Mouse (Mus musculus) stomach, embryonic 14.5 days (tissue): Measurements from ENCODE around the gene Pnma1. TPM values are rescaled to one million over a fixed set of nuclear protein-coding genes. Genes with fewer than 3 reads are reported as not detected.

Experiments used
- ATAC-seq: fragments of 200-750 bp; cut with Nextera tagmentation; 2 replicates; pipeline ENCODE4 v1.8.0; 2017; ENCODE audit warnings: low read depth, moderate TSS enrichment; ENCODE audit not compliant: insufficient number of reproducible peaks, insufficient read depth, low FRiP score
- H3K27ac ChIP-seq: fragments of 300-500 bp; sonication (generic); 2 replicates; pipeline ENCODE4 v1.5.1; 2014; ENCODE audit warnings: mild to moderate bottlenecking, low read length, moderate library complexity, mixed read lengths
- H3K27me3 ChIP-seq: fragments of 300-500 bp; sonication (generic); 2 replicates; pipeline ENCODE4 v1.6.1; 2014; ENCODE audit warnings: low read length, control low read depth, mixed read lengths; ENCODE audit not compliant: control insufficient read depth, insufficient read depth
- H3K36me3 ChIP-seq: fragments of 300-500 bp; sonication (generic); 2 replicates; pipeline ENCODE4 v1.6.1; 2014; ENCODE audit warnings: mild to moderate bottlenecking, control low read depth, low read length, moderate library complexity, mixed read lengths; ENCODE audit not compliant: control insufficient read depth, insufficient read depth
- H3K4me1 ChIP-seq: fragments of 300-500 bp; sonication (generic); 2 replicates; pipeline ENCODE4 v1.6.1; 2014; ENCODE audit warnings: low read length, control low read depth, mixed read lengths; ENCODE audit not compliant: control insufficient read depth, insufficient read depth
- H3K4me2 ChIP-seq: fragments of 300-500 bp; sonication (generic); replicated peaks from 2 replicates; pipeline ENCODE4 v1.6.1; 2014; ENCODE audit warnings: low read depth, low read length, control low read depth
- H3K4me3 ChIP-seq: fragments of 300-500 bp; sonication (generic); 2 replicates; pipeline ENCODE4 v1.5.1; 2014; ENCODE audit warnings: low read depth, low read length, control low read depth
- H3K9ac ChIP-seq: fragments of 300-500 bp; sonication (generic); replicated peaks from 2 replicates; pipeline ENCODE4 v1.6.1; 2014; ENCODE audit warnings: low read depth, mild to moderate bottlenecking, control low read depth, low read length, moderate library complexity, mixed read lengths
- H3K9me3 ChIP-seq: fragments of 300-500 bp; sonication (generic); 2 replicates; pipeline ENCODE4 v1.6.1; 2016; ENCODE audit warnings: low read depth, low read length, control low read depth; ENCODE audit not compliant: control insufficient read depth
- WGBS: fragments of 180-500 bp; shearing (Covaris S2); extraction: QIAGEN DNeasy Blood & Tissue Kit; methylation state at CpG from one replicate; pipeline ENCODE4 v1.1.7; 2014; 5-methylcytosine and 5-hydroxymethylcytosine counted together
- polyA plus RNA-seq: library from polyadenylated mRNA; unstranded; fragments of >200 nt; fragmentation: Nextera tagmentation; extraction: Ambion mirVana; gene quantifications from 2 replicates; pipeline ENCODE4 v1.2.1, GENCODE M21; 2014

Gene Pnma1
- polyA plus RNA-seq, 1 experiment from 2014 or later: 0.45 TPM

DNA sequence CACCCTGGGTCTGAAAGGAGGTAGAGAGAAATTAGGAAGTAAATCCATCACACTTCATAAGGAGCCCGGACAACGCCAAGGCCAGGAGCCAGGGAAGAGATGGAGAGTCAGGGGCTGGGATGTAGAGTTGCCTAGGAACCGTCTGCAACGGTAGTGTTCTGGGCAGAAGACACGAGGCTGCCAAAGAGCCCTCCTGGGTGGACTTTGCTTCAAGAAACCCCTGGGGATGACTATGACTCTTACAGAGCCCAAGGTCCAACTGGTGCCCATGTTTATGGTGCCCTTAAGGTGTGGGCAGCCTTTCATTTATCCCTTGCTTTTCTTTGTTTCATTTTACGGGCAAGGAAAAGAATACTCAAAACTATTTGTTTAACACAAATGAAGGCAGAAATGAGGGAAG, 33.7 kb upstream of the Pnma1 start:
- no peak for ATAC-seq
- no peak overlapping the region for H3K9ac ChIP-seq
- no peaks in the 10 kb centered on the region for H3K9me3 ChIP-seq
- no peaks in the 10 kb centered on the region for H3K27me3 ChIP-seq
- no peaks in the 10 kb centered on the region for H3K36me3 ChIP-seq
- WGBS: 70% methylated on average over 6 of the region's 6 CpGs
- H3K4me3 ChIP-seq: no peak overlapping the region
- H3K27ac ChIP-seq: no peak overlapping the region; the same call in 1 of the 2 replicates
- H3K4me1 ChIP-seq: peaks cover 68% of the 10 kb centered on the region
- H3K4me2 ChIP-seq: no peak overlapping the region

DNA sequence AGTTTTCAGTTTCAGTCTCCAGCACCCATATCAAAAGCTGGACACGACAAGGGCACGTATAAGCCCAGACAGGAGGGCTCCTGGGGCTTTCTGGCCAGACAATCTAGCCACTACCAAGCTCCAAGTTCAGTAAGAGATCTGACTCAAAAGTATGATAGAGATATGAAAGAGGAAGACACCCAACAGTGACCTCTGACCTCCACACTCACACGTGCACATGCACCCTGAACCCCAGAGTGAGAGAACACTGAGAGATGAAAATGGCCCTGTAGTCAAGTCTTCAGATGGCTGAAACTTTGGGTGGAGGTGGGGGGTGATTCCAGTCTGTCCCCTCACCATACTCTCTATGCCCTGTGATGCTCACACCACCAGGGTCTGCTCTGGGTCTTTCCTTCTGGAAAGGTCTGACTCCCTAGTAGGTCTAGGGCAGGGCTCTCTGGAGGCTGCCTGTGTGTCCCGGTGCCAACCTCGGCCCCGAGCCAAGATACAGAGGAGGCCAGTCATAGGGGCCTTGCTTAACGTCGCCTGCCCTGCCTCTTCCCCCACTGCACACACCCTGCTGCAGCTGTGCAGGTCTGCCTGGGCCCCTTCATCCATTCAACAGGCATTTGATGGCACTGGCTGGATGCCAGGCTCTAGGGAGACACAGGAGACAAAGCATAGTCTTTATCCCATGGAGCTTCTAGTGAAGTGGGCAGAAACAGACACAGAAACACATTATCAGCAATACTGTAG, 32.6 kb upstream of the Pnma1 start:
- no peaks in the 10 kb centered on the region for H3K9me3 ChIP-seq
- H3K27ac ChIP-seq: peak overlapping the region; percentile 69; the same call in 1 of the 2 replicates
- 48% methylated on average over 8 of the region's 8 CpGs for WGBS
- H3K36me3 ChIP-seq: no peaks in the 10 kb centered on the region
- peaks cover 69% of the 10 kb centered on the region for H3K4me1 ChIP-seq
- H3K4me2 ChIP-seq: 0 out of 2 replicates have a peak overlapping the region, but pooled peaks have one; percentile 4
- no peak overlapping the region for H3K4me3 ChIP-seq
- peak; percentile 67 for ATAC-seq
- no peaks in the 10 kb centered on the region for H3K27me3 ChIP-seq
- no peak overlapping the region for H3K9ac ChIP-seq

DNA sequence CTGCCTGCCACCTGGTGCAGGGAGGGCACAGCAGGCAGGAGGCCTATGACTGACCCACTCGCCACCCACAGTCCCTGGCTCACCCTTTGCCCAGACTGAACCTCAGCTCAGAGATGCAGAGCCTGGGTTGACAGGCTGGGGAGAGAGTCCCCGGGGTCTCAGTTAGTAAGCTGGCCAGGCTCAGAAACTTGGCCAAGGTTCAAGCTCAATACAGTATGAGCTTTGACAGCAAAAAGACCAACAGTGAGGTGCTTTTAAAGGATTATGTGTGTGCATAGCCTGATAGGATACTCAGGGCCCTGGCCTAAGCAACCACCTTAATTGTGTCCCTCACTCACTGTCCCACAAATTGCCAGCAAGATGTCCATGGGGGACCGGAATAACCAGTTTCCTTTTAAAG, 31.8 kb upstream of the Pnma1 start:
- Histone ChIP-seq H3K4me3 (no peak overlapping the region), H3K4me2 (no peak overlapping the region), H3K4me1 (peaks cover 69% of the 10 kb centered on the region), H3K36me3 (no peaks in the 10 kb centered on the region), H3K27me3 (no peaks in the 10 kb centered on the region), H3K9ac (no peak overlapping the region; the same call in 1 of the 2 replicates), H3K27ac (peak overlapping the region; percentile 69; the same call in 1 of the 2 replicates), H3K9me3 (no peaks in the 10 kb centered on the region)
- WGBS: 43% methylated on average over 3 of the region's 3 CpGs
- no peak for ATAC-seq

DNA sequence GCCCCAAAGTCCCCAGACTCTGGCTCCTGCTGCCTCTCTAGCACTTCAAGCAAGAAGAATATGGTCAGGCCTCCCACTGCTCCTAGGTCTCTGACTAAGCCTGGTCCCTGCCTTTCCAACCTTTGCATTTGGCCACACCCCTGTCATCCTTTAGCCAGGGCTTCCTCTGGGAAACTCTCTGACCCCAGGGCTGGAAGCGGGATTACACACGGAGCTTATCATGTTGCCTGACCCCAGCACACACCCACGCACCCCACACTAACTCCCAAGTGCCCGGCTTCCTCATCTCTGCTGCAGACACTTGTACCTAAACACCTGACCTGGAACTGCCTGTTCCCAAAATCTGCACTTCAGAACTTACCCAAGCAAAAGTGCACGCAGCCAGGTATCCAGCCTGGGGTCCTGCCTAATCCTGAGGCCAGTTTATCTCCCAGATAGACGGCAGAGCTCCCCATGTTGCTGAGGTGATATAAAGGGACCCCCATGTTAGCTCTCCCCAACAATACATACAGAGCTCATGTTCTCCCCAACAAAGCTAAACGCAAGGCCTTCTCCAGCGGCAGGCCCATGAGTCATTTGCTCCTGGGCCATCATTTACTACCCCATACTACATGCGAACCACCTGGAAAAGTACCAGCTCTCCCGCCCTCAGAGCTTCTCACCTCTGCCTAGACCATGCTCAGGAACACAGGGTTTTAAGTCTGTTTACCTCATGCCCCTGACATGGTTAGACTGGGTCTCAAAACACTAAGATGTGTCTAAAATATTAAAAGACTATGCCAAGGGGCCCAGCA, 30.6 kb upstream of the Pnma1 start:
- H3K27me3 ChIP-seq: no peaks in the 10 kb centered on the region
- H3K27ac ChIP-seq: no peak overlapping the region
- no peak overlapping the region for H3K4me3 ChIP-seq
- H3K36me3 ChIP-seq: no peaks in the 10 kb centered on the region
- WGBS: 57% methylated on average over 10 of the region's 10 CpGs
- no peaks in the 10 kb centered on the region for H3K9me3 ChIP-seq
- no peak for ATAC-seq
- H3K4me2 ChIP-seq: no peak overlapping the region
- peaks cover 77% of the 10 kb centered on the region for H3K4me1 ChIP-seq
- H3K9ac ChIP-seq: no peak overlapping the region

GRCm38 (mm10) chr12:84178052-84178451, 29.8 kb upstream of the Pnma1 start:
- Histone ChIP-seq H3K27me3 (no peaks in the 10 kb centered on the region), H3K4me3 (no peak overlapping the region), H3K27ac (peak overlapping the region; percentile 99; the same call in 1 of the 2 replicates), H3K9me3 (no peaks in the 10 kb centered on the region), H3K4me2 (no peak overlapping the region), H3K4me1 (peaks cover 79% of the 10 kb centered on the region), H3K36me3 (peaks cover 7% of the 10 kb centered on the region), H3K9ac (no peak overlapping the region)
- no peak for ATAC-seq
- WGBS: 58% methylated on average over 1 of the region's 1 CpGs

GRCm38 (mm10) chr12:84176886-84177765, 28.8 kb upstream of the Pnma1 start:
- Histone ChIP-seq H3K27ac (peak overlapping the region; percentile 99), H3K27me3 (no peaks in the 10 kb centered on the region), H3K36me3 (peaks cover 15% of the 10 kb centered on the region), H3K4me2 (peak overlapping the region; percentile 60), H3K4me1 (peaks cover 79% of the 10 kb centered on the region), H3K9me3 (no peaks in the 10 kb centered on the region), H3K4me3 (no peak overlapping the region), H3K9ac (no peak overlapping the region)
- no peak for ATAC-seq
- WGBS: 33% methylated on average over 6 of the region's 6 CpGs

- Histone ChIP-seq H3K36me3 (peaks cover 22% of the 10 kb centered on the region), H3K9me3 (no peaks in the 10 kb centered on the region), H3K27ac (peak overlapping the region; percentile 99), H3K9ac (peak overlapping the region; percentile 46; the same call in 1 of the 2 replicates), H3K4me2 (peak overlapping the region; percentile 60), H3K4me1 (peaks cover 70% of the 10 kb centered on the region), H3K27me3 (no peaks in the 10 kb centered on the region), H3K4me3 (peak overlapping the region; percentile 36)
- ATAC-seq: 0 out of 2 replicates have a peak, but pooled peaks have one; percentile 8
- 8% methylated on average over 13 of the region's 13 CpGs for WGBS
Observed at GRCm38 (mm10) chr12:84176126-84176769, 28.0 kb upstream of the Pnma1 start.
